ENCODE assay signal across 11 mouse cellular contexts in the genomic region with DNA sequence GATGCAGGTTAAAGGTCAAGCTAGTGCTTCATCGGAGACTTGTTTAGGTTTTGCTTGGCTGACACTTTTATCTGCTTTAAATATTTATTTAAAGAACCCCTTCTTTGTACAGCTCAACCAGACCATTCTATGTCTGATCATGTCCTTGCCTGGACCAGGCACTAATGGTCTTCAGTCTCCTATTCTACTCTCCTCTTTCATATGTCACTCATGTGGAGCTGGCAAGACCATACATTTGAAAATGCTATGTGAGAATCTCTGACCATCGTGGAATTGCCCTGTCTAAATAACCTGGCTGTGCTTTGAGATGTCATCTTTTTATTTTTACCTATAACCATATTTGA.
"Had no signal": no experiment of that assay in that cellular context is flagged by ENCODE, and none has a peak within 500 bp of the region (broad histone marks: within the 10 kb centered on the region; RNA-seq: fewer than 3 reads in every experiment).

No protein-coding gene starts in this region.

- H3K4me2 ChIP-seq: limb, embryonic 13.5 days; midbrain, embryonic 15.5 days; neural tube, embryonic 12.5 days had no signal

- H3K4me1 ChIP-seq: midbrain, embryonic 15.5 days; neural tube, embryonic 12.5 days had no signal

- H3K36me3 ChIP-seq: limb, embryonic 13.5 days; midbrain, embryonic 15.5 days; neural tube, embryonic 12.5 days had no signal

- H3K27me3 ChIP-seq: limb, embryonic 13.5 days; midbrain, embryonic 15.5 days; neural tube, embryonic 12.5 days had no signal

- H3K4me3 ChIP-seq: limb, embryonic 13.5 days; midbrain, embryonic 15.5 days; neural tube, embryonic 12.5 days had no signal

- DNase-seq: left cerebral cortex, postnatal 4 days; lung, adult 18-20 months; right cerebral cortex, postnatal 4 days; spleen, adult 18-20 months; thymus, adult 18-20 months; thymus, postnatal 14 days had no signal

- H3K27ac ChIP-seq: limb, embryonic 13.5 days; liver, embryonic 14.5 days; midbrain, embryonic 15.5 days; neural tube, embryonic 12.5 days had no signal

- H3K9ac ChIP-seq: limb, embryonic 13.5 days; liver, embryonic 14.5 days; midbrain, embryonic 15.5 days; neural tube, embryonic 12.5 days had no signal

- ATAC-seq: intestine, embryonic 16.5 days; midbrain, embryonic 15.5 days had no signal

- H3K9me3 ChIP-seq: limb, embryonic 13.5 days; midbrain, embryonic 15.5 days; neural tube, embryonic 12.5 days had no signal
